Mouse (Mus musculus): ENCODE data around the gene Spaca9. TPM values are rescaled to one million over a fixed set of nuclear protein-coding genes. Genes with fewer than 3 reads are reported as not detected.

Spaca9 gene
- polyA plus RNA-seq (2014; fragmentation: Illumina TruSeq; extraction: RNeasy Lipid Tissue Mini Kit (QIAGEN cat#74804); ENCODE audit: low read depth, low replicate concordance): not detected

DNA sequence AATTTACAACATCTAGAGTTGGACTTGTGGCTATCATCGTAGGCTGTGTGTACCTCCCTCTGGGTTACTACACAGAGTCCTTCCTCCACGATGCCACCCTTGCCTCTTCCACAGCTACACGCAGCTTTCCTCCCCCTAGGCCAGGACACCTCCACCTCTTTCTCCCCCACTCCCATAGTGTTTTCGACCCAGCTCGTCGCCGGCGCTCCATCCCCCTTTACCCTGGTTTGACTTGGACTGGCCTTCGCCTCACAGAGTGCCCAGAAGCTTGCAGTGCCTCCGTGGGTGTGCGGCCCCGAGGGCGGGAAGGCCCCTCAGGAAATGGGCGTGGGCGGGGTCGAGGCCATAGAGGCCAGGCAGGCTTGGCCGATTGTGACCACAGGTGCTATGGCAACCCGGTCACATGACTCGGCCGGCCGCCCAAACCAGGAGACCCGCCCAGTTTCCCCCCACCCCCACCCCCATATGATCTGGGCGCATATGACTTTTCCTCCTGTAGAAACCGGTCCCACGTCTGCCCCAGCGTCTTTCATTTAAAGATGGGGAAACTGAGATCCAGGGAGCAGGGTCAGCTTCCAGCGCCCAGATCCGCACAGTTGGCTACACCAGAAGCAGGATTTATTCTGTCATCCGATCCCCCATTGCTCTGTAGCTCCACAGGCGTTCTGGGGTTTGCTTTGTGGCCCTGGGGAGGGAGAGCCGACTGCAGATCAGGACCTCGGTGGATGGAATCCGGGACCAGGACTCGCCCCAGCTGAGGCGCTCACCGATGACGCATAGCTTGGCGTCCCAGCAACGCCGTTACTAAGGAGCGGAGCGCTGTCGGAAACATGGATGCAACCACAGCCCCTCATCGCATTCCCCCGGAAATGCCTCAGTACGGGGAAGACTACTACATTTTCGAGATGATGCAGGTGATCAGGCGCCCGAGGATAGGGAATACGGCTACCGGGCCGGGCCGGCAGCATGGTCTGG is at the start of gene Spaca9, which contains the start of gene Ak8:
Spaca9 (minus strand) TSS at position 367 of the 975 bp plus-strand sequence.
Ak8 (plus strand) TSS at position 804 of the 975 bp plus-strand sequence.

Other genes with a start within 250 kb of the Spaca9 start
- gene 1700007K13Rik, start 233.4 kb downstream of the Spaca9 start, polyA plus RNA-seq (2014; fragmentation: Illumina TruSeq; extraction: RNeasy Lipid Tissue Mini Kit (QIAGEN cat#74804); ENCODE audit: low read depth, low replicate concordance): not detected
- gene Mrps2, start 231.7 kb downstream of the Spaca9 start, polyA plus RNA-seq (2014; fragmentation: Illumina TruSeq; extraction: RNeasy Lipid Tissue Mini Kit (QIAGEN cat#74804); ENCODE audit: low read depth, low replicate concordance): 41.6 TPM
- gene Gbgt1, start 202.8 kb downstream of the Spaca9 start, polyA plus RNA-seq (2014; fragmentation: Illumina TruSeq; extraction: RNeasy Lipid Tissue Mini Kit (QIAGEN cat#74804); ENCODE audit: low read depth, low replicate concordance): 0.89 TPM
- not detected for gene Gm10134, start 193.6 kb downstream of the Spaca9 start, polyA plus RNA-seq (2014; fragmentation: Illumina TruSeq; extraction: RNeasy Lipid Tissue Mini Kit (QIAGEN cat#74804); ENCODE audit: low read depth, low replicate concordance)
- 10.6 TPM for gene Ralgds, start 186.6 kb downstream of the Spaca9 start, polyA plus RNA-seq (2014; fragmentation: Illumina TruSeq; extraction: RNeasy Lipid Tissue Mini Kit (QIAGEN cat#74804); ENCODE audit: low read depth, low replicate concordance)
- gene Cel, start 136.3 kb downstream of the Spaca9 start, polyA plus RNA-seq (2014; fragmentation: Illumina TruSeq; extraction: RNeasy Lipid Tissue Mini Kit (QIAGEN cat#74804); ENCODE audit: low read depth, low replicate concordance): not detected
- 13.0 TPM for gene Gtf3c5, start 116.0 kb downstream of the Spaca9 start, polyA plus RNA-seq (2014; fragmentation: Illumina TruSeq; extraction: RNeasy Lipid Tissue Mini Kit (QIAGEN cat#74804); ENCODE audit: low read depth, low replicate concordance)
- gene Gfi1b, start 77.7 kb downstream of the Spaca9 start, polyA plus RNA-seq (2014; fragmentation: Illumina TruSeq; extraction: RNeasy Lipid Tissue Mini Kit (QIAGEN cat#74804); ENCODE audit: low read depth, low replicate concordance): not detected
- gene Tsc1, start 58.5 kb downstream of the Spaca9 start, polyA plus RNA-seq (2014; fragmentation: Illumina TruSeq; extraction: RNeasy Lipid Tissue Mini Kit (QIAGEN cat#74804); ENCODE audit: low read depth, low replicate concordance): 17.2 TPM
- gene Ak8, start 437 bp upstream of the Spaca9 start, polyA plus RNA-seq (2014; fragmentation: Illumina TruSeq; extraction: RNeasy Lipid Tissue Mini Kit (QIAGEN cat#74804); ENCODE audit: low read depth, low replicate concordance): not detected
- gene Gtf3c4, start 140.6 kb upstream of the Spaca9 start, polyA plus RNA-seq (2014; fragmentation: Illumina TruSeq; extraction: RNeasy Lipid Tissue Mini Kit (QIAGEN cat#74804); ENCODE audit: low read depth, low replicate concordance): 12.0 TPM
- gene Ddx31, start 140.7 kb upstream of the Spaca9 start, polyA plus RNA-seq (2014; fragmentation: Illumina TruSeq; extraction: RNeasy Lipid Tissue Mini Kit (QIAGEN cat#74804); ENCODE audit: low read depth, low replicate concordance): 3.1 TPM
- not detected for gene Barhl1, start 216.9 kb upstream of the Spaca9 start, polyA plus RNA-seq (2014; fragmentation: Illumina TruSeq; extraction: RNeasy Lipid Tissue Mini Kit (QIAGEN cat#74804); ENCODE audit: low read depth, low replicate concordance)

Data from heart, adult 10 weeks (tissue).